Mouse (Mus musculus): ENCODE measurements around the gene Gm42791.

The Gm42791 gene

GRCm38 (mm10) chr5:148927717-148928223 is 67.2 kb downstream of the Gm42791 start:
- no peak for DNase-seq (ENCODE audit: low read depth, low spot score)

DNA sequence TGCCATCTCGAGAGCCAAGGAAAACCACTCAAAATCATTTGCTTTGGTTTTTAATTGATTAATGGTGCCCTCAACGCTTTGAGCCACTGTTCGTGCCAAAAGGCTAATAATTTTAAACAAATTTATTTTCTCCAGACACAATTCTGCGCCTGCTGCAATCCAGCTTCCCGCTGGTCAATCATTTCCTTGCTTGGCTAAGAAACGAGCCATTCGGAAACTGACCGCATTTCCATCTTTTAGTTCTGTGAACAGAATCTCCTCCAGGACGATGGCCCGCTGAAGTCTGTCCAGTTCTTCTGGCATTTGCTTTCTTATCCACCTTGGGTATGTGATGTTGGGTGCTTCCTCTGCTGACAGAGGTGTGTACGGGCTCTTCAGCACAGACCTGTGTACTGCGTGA is 70.4 kb downstream of the Gm42791 start:
- no peak for DNase-seq (ENCODE audit: low read depth, low spot score)

GRCm38 (mm10) chr5:148924051-148924450 is 70.9 kb downstream of the Gm42791 start:
- no peak for DNase-seq (ENCODE audit: low read depth, low spot score)

GRCm38 (mm10) chr5:148923408-148923807 is 71.5 kb downstream of the Gm42791 start:
- DNase-seq (ENCODE audit: low read depth, low spot score) = no peak

DNA sequence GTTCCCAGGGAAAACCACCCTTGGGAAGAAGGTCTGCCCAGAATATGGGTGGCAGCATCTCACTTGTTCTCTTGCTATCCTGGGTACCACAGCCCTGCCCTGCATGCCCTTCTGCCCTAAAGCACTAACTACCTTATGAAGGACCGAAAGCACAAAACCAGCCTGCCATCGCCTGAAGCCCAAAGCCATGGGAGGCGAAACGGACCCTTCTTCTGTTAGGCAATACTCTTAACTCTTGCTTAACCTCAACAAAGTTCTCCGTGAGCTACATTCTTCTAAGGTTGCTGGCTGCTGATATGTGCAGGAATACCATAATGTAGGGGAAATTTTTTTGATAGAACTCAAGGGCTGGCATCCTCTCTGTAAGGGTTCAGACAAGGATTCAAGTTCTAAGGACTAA is 72.2 kb downstream of the Gm42791 start:
- DNase-seq (ENCODE audit: low read depth, low spot score) = no peak

- DNase-seq (ENCODE audit: low read depth, low spot score) = no peak
These were observed 76.9 kb downstream of the Gm42791 start for GRCm38 (mm10) chr5:148918049-148918448.

GRCm38 (mm10) chr5:148916775-148917174 is 78.2 kb downstream of the Gm42791 start:
- DNase-seq (ENCODE audit: low read depth, low spot score) = no peak

DNA sequence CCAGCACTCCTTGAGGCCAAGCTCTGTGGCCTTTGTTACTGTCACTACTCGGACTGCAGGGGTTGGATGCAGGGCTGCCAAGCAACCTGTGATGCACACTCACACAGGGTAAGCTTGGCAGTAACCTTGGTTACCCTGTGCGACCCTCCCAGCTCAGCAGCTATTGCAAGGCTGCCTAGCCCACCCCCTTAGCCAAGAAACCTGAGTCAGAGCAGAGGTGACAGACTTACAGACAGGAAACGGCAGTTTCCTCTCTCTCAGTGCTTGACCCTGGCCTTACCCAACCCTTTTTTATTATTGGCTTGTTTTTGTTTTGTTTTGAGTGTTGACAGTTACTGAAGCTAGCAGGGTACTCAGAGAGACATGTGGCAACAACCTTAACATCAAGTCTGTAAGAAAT is 82.7 kb downstream of the Gm42791 start:
- no peak for DNase-seq (ENCODE audit: low read depth, low spot score)

DNA sequence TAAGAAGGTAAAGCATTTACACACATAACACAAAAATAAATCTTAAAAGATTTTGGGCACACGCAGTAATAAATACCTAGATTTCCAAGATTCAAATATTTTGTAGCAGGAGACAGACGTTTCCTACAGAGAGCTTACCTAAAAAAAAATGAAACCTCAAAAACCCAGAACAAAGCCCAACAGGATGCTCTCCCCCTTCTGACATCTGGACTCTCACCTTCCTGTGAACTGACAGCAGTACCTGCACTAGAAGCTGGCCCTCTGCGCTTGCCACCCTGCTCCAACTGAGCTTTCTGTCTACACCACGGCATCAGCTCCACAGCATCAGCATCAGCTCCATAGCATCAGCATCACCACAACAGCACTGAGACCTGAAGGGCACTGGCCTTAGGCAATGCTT is 84.9 kb downstream of the Gm42791 start:
- DNase-seq (ENCODE audit: low read depth, low spot score) = no peak

- peak; percentile 14 for DNase-seq (ENCODE audit: low read depth, low spot score)
These were observed 85.5 kb downstream of the Gm42791 start for GRCm38 (mm10) chr5:148909402-148909801.

- no peak for DNase-seq (ENCODE audit: low read depth, low spot score)
These were observed 85.9 kb downstream of the Gm42791 start for GRCm38 (mm10) chr5:148909057-148909395.

- DNase-seq (ENCODE audit: low read depth, low spot score) = no peak
These were observed 86.5 kb downstream of the Gm42791 start for GRCm38 (mm10) chr5:148908191-148909056.

DNA sequence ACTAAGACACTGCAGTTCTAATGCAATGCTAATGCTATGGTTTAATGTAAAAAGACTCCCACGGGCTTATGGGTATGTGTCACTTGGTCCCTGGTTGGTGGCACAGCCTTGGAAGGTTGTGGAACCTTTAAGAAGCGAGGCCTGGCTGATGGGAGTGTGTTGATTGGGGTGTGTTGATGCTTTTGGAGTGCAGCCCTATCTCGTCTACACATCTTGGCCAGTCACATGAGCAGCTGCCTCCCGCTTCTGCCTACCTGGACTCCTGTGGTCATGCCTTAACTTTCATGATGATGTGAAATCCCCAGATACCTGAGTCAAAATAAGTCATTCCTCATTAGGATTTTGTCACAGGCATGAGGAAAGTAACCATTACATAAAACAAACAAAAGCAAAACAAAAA is 88.6 kb downstream of the Gm42791 start:
- no peak for DNase-seq (ENCODE audit: low read depth, low spot score)

DNA sequence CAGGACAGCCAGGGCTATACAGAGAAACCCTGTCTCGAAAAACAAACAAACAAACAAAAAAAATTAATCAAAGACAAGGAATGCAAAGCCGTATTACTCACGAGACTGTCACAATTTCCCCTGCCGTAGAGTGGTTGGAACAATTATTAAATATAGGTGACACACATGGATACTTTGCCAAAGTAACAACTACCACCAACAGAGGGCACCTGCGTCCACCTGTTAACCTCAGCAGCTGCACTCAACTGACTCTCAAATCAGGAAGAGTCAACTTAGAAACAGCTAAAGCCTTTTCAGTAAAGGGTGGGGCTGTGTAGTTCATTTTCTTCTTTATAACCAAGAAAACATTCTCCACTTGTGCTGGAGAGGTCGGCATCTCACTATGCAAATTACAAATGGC is 90.1 kb downstream of the Gm42791 start:
- DNase-seq (ENCODE audit: low read depth, low spot score) = peak; percentile 74

DNA sequence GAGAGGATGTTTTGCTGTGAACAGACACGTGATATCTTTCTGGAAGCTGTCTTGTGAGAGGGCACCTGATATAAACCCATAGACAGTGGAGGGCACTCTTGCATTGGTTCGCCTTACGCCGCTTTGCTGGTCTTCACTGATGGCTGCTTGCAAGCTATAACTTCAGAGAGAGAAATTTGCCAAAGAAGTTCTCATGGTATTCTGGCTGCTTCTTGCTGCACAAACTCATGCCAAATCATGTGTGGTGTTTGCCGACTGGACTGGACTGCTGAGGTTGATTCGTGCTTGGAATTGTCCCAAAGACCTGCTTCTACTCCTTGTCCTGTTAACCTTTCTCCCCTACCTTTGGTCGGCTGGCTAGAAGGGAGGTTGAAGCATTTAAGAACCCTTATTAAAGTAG is 95.6 kb downstream of the Gm42791 start:
- DNase-seq (ENCODE audit: low read depth, low spot score) = no peak

DNA sequence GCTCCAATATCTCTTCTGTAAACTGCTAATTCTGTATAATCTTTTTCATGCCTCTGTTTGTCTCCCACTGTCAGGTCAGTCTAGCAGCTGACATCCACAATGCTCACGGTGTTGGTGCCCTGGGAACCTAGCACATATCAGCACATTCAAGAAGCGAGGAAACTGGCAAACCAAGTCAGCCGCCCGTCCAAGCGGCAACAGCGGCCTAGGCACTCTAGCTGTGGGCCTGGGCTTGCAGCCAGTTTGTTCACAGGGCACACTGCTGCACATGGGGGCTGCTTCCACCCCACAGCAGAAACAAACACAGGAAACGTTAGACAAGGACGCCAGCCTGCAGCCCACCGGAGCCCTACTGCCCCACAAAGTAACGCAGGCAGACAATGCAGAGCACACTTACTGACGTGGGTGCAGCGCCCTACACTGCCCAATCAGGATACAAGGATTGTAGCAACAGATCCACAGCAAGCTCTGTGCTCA is 97.0 kb downstream of the Gm42791 start:
- no peak for DNase-seq (ENCODE audit: low read depth, low spot score)

DNA sequence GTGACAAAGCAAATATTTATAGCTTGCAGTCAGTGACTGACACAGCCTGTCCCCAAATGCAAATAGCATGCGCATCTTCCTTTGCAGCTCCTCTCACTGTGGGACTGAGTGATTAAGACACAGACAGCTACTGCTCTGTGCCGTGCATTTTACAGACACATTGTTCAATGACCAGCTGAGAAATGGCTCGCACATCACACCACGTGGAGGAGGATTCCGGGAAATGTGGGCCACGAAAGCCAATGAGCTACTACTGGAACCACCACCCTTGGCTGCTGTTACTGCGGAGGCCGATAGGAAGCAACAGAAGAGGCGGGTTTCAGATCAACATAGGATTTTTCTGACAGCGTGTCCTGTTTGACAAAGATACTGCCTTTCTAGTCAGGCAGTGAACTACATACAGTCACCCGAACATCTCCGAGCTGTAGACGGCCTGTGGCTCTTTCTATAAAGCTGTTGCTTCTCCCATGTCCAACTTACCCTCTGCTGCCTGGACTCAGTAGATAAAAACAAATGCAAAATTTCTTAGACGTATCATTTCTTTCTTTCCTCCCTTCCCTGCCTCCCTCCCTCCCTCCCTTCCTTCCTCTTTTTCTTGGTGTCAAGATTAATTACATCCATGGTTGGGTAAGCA is 97.8 kb downstream of the Gm42791 start:
- no peak for DNase-seq (ENCODE audit: low read depth, low spot score)

DNA sequence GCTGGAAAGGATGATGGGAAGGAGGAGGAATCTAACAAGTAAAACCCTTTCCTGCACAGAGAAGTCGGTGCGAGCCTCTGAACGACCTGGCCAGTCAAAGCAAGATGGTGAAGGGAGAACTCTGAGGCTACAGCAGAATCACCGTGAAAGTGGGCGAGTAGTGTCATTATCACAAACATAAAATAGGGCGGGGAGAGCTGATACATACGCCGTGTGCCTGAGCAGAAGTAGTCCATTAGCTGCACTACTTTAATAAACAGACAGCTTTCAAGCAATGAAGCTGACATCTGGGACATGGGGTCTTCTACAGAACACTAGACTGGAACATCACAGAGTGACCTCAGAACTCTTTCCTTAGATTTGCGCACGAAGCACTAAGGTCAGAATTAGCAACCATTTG is 98.4 kb downstream of the Gm42791 start:
- DNase-seq (ENCODE audit: low read depth, low spot score) = no peak

DNA sequence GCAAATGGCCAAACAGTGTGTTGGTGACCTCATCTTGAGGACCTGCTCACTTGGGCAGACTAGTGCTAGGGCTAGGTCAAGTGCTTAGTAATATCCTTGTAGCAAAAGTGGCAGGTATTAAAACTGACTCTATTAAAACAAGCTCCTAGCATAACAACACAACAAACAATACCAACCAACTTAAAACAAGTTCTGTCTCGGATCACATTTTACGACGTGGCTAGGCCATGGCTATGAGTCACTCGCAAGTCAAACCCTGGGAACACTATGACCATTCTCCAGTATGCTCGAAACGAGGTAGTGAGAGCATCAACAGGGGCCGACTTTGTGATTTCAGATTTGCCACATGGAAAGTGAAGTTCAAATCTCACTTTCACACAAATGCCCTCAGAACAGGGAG is 99.1 kb downstream of the Gm42791 start:
- peak; percentile 48 for DNase-seq (ENCODE audit: low read depth, low spot score)

- peak; percentile 44 for DNase-seq (ENCODE audit: low read depth, low spot score)
These were observed 99.9 kb downstream of the Gm42791 start for GRCm38 (mm10) chr5:148895034-148895433.

GRCm38 (mm10) chr5:148890237-148890636 is 104.7 kb downstream of the Gm42791 start:
- DNase-seq (ENCODE audit: low read depth, low spot score) = no peak

DNA sequence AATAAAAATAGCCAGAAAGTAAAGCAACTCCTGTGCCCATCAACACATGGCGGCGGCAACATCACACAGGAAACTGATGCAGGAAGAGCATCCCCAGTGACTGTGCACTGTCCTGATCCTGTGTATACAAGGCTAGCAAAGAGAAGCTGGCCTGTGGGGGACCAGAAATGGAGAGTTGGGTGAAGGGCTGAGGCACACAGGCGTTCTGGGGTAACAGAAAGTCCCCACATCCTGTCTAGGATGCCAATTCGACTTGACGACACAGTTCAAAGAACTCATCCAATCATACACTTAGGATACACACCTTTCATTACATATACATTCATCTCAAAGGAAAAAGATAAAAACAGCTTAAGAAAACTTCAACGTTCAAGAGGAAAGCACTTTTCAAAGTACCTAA is 106.9 kb downstream of the Gm42791 start:
- no peak for DNase-seq (ENCODE audit: low read depth, low spot score)
